In genomic region chr16:54384019-54384418, GRCm38 (mm10) we compare ENCODE assay signal across 19 mouse cellular contexts.
DNase-seq lines count a peak whose midpoint lies in the region; ATAC-seq and TF ChIP-seq lines count a peak whose summit lies in the region.
"Had no signal": no experiment of that assay in that cellular context is flagged by ENCODE, and none has a peak within 500 bp of the region (broad histone marks: within the 10 kb centered on the region; RNA-seq: fewer than 3 reads in every experiment).

No protein-coding gene starts in this region.

- peak; percentile 13 to 18 for DNase-seq in frontal cortex, postnatal 36 days (ENCODE audit: low spot score in 2 of 2)
- no peak for DNase-seq in frontal cortex, postnatal 14 days (ENCODE audit: low spot score in 2 of 2)
- peak; percentile 19 to 21 for DNase-seq in layer of hippocampus, adult 2 months (ENCODE audit: low spot score in 2 of 2)
- peak; percentile 14 to 15 for DNase-seq in left cerebral cortex, postnatal 36 days (ENCODE audit: low spot score in 2 of 2)
- DNase-seq in right cerebral cortex, postnatal 4 days = peak; percentile 6
- DNase-seq in embryo, embryonic 10 days (ENCODE audit: low spot score) = no peak
- DNase-seq: adrenal gland, postnatal 10 days; cerebellum, postnatal 25 days; heart, postnatal 36 days; kidney, adult 8-10 months; kidney, postnatal 4 days; liver, embryonic 13.5 days had no signal

- no peak for TF ChIP-seq CTCF in layer of hippocampus, adult 2 months (conservative IDR thresholded peaks at IDR 0.05)

- peak overlapping the region; percentile 72 for H3K27ac ChIP-seq in layer of hippocampus, adult 2 months
- H3K27ac ChIP-seq: embryonic facial prominence, embryonic 12.5 days; hindbrain, postnatal 0 days; limb, embryonic 10.5 days; liver, embryonic 13.5 days had no signal

- no peak overlapping the region for H3K4me3 ChIP-seq in layer of hippocampus, adult 2 months
- H3K4me3 ChIP-seq: embryonic facial prominence, embryonic 12.5 days; heart, embryonic 12.5 days; limb, embryonic 10.5 days; liver, embryonic 13.5 days had no signal

- ATAC-seq in megakaryocyte-erythroid progenitor cell, adult 5-6 weeks (replicated peaks; ENCODE audit: low FRiP score, low TSS enrichment, poor library complexity, severe bottlenecking) = no peak
- ATAC-seq: CD4-positive, CD25-positive, alpha-beta regulatory T cell, adult 4 months; hindbrain, postnatal 0 days; lung, postnatal 0 days had no signal

- intact Hi-C loops in left cerebral cortex, postnatal 36 days (cut with DNase I) = no loop called here

Comparison
In these comparisons a context has a peak if more than half of its experiments do, and no peak if none do; other contexts are left out.
1. DNase-seq: peak in frontal cortex, postnatal 36 days (2 of 2), layer of hippocampus, adult 2 months (2 of 2), left cerebral cortex, postnatal 36 days (2 of 2) and right cerebral cortex, postnatal 4 days (single experiment); none in frontal cortex, postnatal 14 days (0 of 2) and embryo, embryonic 10 days (single experiment).